Mouse (Mus musculus) heart, postnatal 0 days (tissue): ENCODE data around the gene Gm5741.

Source experiments
- CTCF ChIP-seq: IDR thresholded peaks from 2 replicates; pipeline ENCODE4 v1.5.1; 2016; ENCODE audit warnings: antibody characterized with exemption, control low read depth, low read depth
- EP300 ChIP-seq: IDR thresholded peaks from 2 replicates; pipeline ENCODE4 v1.6.1; 2016; ENCODE audit warnings: antibody characterized with exemption, low read depth

- TF ChIP-seq CTCF (no peak), EP300 (no peak)
These were observed 5.3 kb upstream of the Gm5741 start for GRCm38 (mm10) chr8:85073041-85073612.
